Mouse (Mus musculus): Measurements from ENCODE around the gene Proser2. TPM values are rescaled to one million over a fixed set of nuclear protein-coding genes. Genes with fewer than 3 reads are reported as not detected.

The Proser2 gene
- polyA plus RNA-seq, 1 experiment from 2014 or later = 27.7 TPM

- Histone ChIP-seq H3K27me3 (replicated peaks) (no peaks in the 10 kb centered on the region), H3K4me3 (replicated peaks) (no peak overlapping the region), H3K27ac (no peak overlapping the region), H3K4me2 (replicated peaks) (no peak overlapping the region), H3K4me1 (replicated peaks) (peaks cover 12% of the 10 kb centered on the region), H3K36me3 (no peaks in the 10 kb centered on the region), H3K9ac (no peak overlapping the region), H3K9me3 (no peaks in the 10 kb centered on the region)
- WGBS = 76% methylated on average over 7 of the region's 7 CpGs
- ATAC-seq = no peak
Observed at GRCm38 (mm10) chr2:6157635-6158034, 27.6 kb upstream of the Proser2 start.

- Histone ChIP-seq H3K4me2 (replicated peaks) (no peak overlapping the region), H3K4me1 (replicated peaks) (peaks cover 12% of the 10 kb centered on the region), H3K27me3 (replicated peaks) (no peaks in the 10 kb centered on the region), H3K9ac (no peak overlapping the region), H3K4me3 (replicated peaks) (no peak overlapping the region), H3K27ac (no peak overlapping the region), H3K36me3 (no peaks in the 10 kb centered on the region), H3K9me3 (no peaks in the 10 kb centered on the region)
- no peak for ATAC-seq
- WGBS = 86% methylated on average over 4 of the region's 4 CpGs
Observed at GRCm38 (mm10) chr2:6157208-6157607, 27.2 kb upstream of the Proser2 start.

GRCm38 (mm10) chr2:6149801-6150200 lies 19.8 kb upstream of the Proser2 start:
- Histone ChIP-seq H3K27me3 (replicated peaks) (no peaks in the 10 kb centered on the region), H3K36me3 (no peaks in the 10 kb centered on the region), H3K4me2 (replicated peaks) (no peak overlapping the region), H3K4me1 (replicated peaks) (no peaks in the 10 kb centered on the region), H3K4me3 (replicated peaks) (no peak overlapping the region), H3K27ac (no peak overlapping the region), H3K9me3 (no peaks in the 10 kb centered on the region), H3K9ac (no peak overlapping the region)
- ATAC-seq = no peak
- 91% methylated on average over 5 of the region's 5 CpGs for WGBS

GRCm38 (mm10) chr2:6146901-6147300 lies 16.9 kb upstream of the Proser2 start:
- H3K4me1 ChIP-seq (replicated peaks) = no peaks in the 10 kb centered on the region
- no peaks in the 10 kb centered on the region for H3K27me3 ChIP-seq (replicated peaks)
- no peaks in the 10 kb centered on the region for H3K36me3 ChIP-seq
- H3K4me2 ChIP-seq (replicated peaks) = no peak overlapping the region
- no peak for ATAC-seq
- no peaks in the 10 kb centered on the region for H3K9me3 ChIP-seq
- no peak overlapping the region for H3K9ac ChIP-seq
- H3K4me3 ChIP-seq (replicated peaks) = no peak overlapping the region
- 81% methylated on average over 7 of the region's 7 CpGs for WGBS
- no peak overlapping the region for H3K27ac ChIP-seq

GRCm38 (mm10) chr2:6146257-6146656 lies 16.2 kb upstream of the Proser2 start:
- Histone ChIP-seq H3K27ac (no peak overlapping the region), H3K9ac (no peak overlapping the region), H3K27me3 (replicated peaks) (no peaks in the 10 kb centered on the region), H3K36me3 (no peaks in the 10 kb centered on the region), H3K4me1 (replicated peaks) (no peaks in the 10 kb centered on the region), H3K9me3 (no peaks in the 10 kb centered on the region), H3K4me2 (replicated peaks) (no peak overlapping the region), H3K4me3 (replicated peaks) (no peak overlapping the region)
- no peak for ATAC-seq
- WGBS = 80% methylated on average over 4 of the region's 4 CpGs

GRCm38 (mm10) chr2:6145611-6146010 lies 15.6 kb upstream of the Proser2 start:
- Histone ChIP-seq H3K9me3 (no peaks in the 10 kb centered on the region), H3K4me3 (replicated peaks) (no peak overlapping the region), H3K27me3 (replicated peaks) (no peaks in the 10 kb centered on the region), H3K4me2 (replicated peaks) (no peak overlapping the region), H3K27ac (no peak overlapping the region), H3K36me3 (no peaks in the 10 kb centered on the region), H3K9ac (no peak overlapping the region), H3K4me1 (replicated peaks) (no peaks in the 10 kb centered on the region)
- ATAC-seq = no peak
- WGBS = 69% methylated on average over 10 of the region's 10 CpGs

GRCm38 (mm10) chr2:6142915-6143654 lies 13.1 kb upstream of the Proser2 start:
- no peaks in the 10 kb centered on the region for H3K36me3 ChIP-seq
- ATAC-seq = no peak
- H3K9ac ChIP-seq = no peak overlapping the region
- no peak overlapping the region for H3K4me3 ChIP-seq (replicated peaks)
- H3K27me3 ChIP-seq (replicated peaks) = no peaks in the 10 kb centered on the region
- H3K4me1 ChIP-seq (replicated peaks) = no peaks in the 10 kb centered on the region; the same call in 1 of the 2 replicates
- H3K4me2 ChIP-seq (replicated peaks) = no peak overlapping the region
- 78% methylated on average over 16 of the region's 16 CpGs for WGBS
- H3K27ac ChIP-seq = no peak overlapping the region
- no peaks in the 10 kb centered on the region for H3K9me3 ChIP-seq

- WGBS = 82% methylated on average over 9 of the region's 9 CpGs
- no peaks in the 10 kb centered on the region for H3K9me3 ChIP-seq
- H3K4me1 ChIP-seq (replicated peaks) = no peaks in the 10 kb centered on the region; the same call in 1 of the 2 replicates
- no peak overlapping the region for H3K4me2 ChIP-seq (replicated peaks)
- no peak overlapping the region for H3K27ac ChIP-seq
- H3K9ac ChIP-seq = no peak overlapping the region
- no peaks in the 10 kb centered on the region for H3K36me3 ChIP-seq
- no peak overlapping the region for H3K4me3 ChIP-seq (replicated peaks)
- no peaks in the 10 kb centered on the region for H3K27me3 ChIP-seq (replicated peaks)
- ATAC-seq = no peak
Observed at GRCm38 (mm10) chr2:6140572-6141161, 10.7 kb upstream of the Proser2 start.

- no peaks in the 10 kb centered on the region for H3K4me1 ChIP-seq (replicated peaks)
- H3K27me3 ChIP-seq (replicated peaks) = no peaks in the 10 kb centered on the region
- no peak overlapping the region for H3K27ac ChIP-seq
- no peak overlapping the region for H3K4me2 ChIP-seq (replicated peaks)
- H3K4me3 ChIP-seq (replicated peaks) = no peak overlapping the region
- ATAC-seq = no peak
- 91% methylated on average over 19 of the region's 19 CpGs for whole genome bisulfite sequencing
- no peaks in the 10 kb centered on the region for H3K36me3 ChIP-seq
- H3K9ac ChIP-seq = no peak overlapping the region
- H3K9me3 ChIP-seq = no peaks in the 10 kb centered on the region
Observed at GRCm38 (mm10) chr2:6133871-6134270, 3.9 kb upstream of the Proser2 start.

GRCm38 (mm10) chr2:6128881-6129280 lies 1.1 kb downstream of the Proser2 start:
- 42% methylated on average over 8 of the region's 8 CpGs for WGBS
- Histone ChIP-seq H3K4me1 (replicated peaks) (no peaks in the 10 kb centered on the region), H3K27me3 (replicated peaks) (no peaks in the 10 kb centered on the region), H3K9ac (peak overlapping the region; percentile 62; the same call in 1 of the 2 replicates), H3K4me2 (replicated peaks) (peak overlapping the region; percentile 85), H3K9me3 (no peaks in the 10 kb centered on the region), H3K27ac (no peak overlapping the region), H3K36me3 (no peaks in the 10 kb centered on the region), H3K4me3 (replicated peaks) (peak overlapping the region; percentile 62)
- no peak for ATAC-seq

- H3K27ac ChIP-seq = no peak overlapping the region
- peak overlapping the region; percentile 85 for H3K4me2 ChIP-seq (replicated peaks)
- H3K9ac ChIP-seq = no peak overlapping the region
- H3K9me3 ChIP-seq = no peaks in the 10 kb centered on the region
- H3K36me3 ChIP-seq = no peaks in the 10 kb centered on the region
- H3K4me1 ChIP-seq (replicated peaks) = no peaks in the 10 kb centered on the region
- ATAC-seq = no peak
- 79% methylated on average over 11 of the region's 11 CpGs for WGBS
- H3K27me3 ChIP-seq (replicated peaks) = no peaks in the 10 kb centered on the region
- peak overlapping the region; percentile 62 for H3K4me3 ChIP-seq (replicated peaks)
Observed at GRCm38 (mm10) chr2:6128136-6128805, 1.7 kb downstream of the Proser2 start.

- Histone ChIP-seq H3K4me2 (replicated peaks) (no peak overlapping the region), H3K36me3 (no peaks in the 10 kb centered on the region), H3K27me3 (replicated peaks) (no peaks in the 10 kb centered on the region), H3K4me3 (replicated peaks) (no peak overlapping the region), H3K27ac (no peak overlapping the region), H3K4me1 (replicated peaks) (peaks cover 14% of the 10 kb centered on the region), H3K9me3 (no peaks in the 10 kb centered on the region), H3K9ac (no peak overlapping the region)
- 76% methylated on average over 7 of the region's 7 CpGs for WGBS
- ATAC-seq = no peak
Observed at GRCm38 (mm10) chr2:6123046-6123445, 7.0 kb downstream of the Proser2 start.
